Mouse (Mus musculus): ENCODE data around the gene Folr1. TPM values are rescaled to one million over a fixed set of nuclear protein-coding genes. Genes with fewer than 3 reads are reported as not detected.

The Folr1 gene
- polyA plus RNA-seq, 1 experiment from 2014 or later = 19.5 TPM

DNA sequence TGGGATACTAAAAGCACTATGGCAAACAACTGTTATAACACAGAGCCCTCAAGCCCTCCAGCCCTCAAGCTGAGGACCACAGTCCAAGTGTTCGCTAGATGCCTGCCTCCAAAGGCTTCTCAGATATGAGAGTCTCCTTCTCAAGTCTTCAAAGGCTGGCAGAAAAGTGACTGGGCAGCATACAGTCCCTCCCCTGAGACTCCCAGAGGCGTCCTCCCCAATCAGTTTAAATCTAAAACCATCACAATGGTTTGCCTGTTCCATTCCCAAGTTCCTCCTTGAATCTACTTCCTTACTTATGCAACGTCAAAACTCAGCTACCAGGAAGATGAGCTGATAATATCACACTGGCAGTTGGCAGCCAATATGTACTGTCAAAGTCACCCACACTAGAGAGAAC is 7.2 kb downstream of the Folr1 start, which contains the start of gene Anapc15:
Gene Anapc15 (plus strand): TSS at position 301 of the 400 bp plus-strand sequence.
- DNase-seq (ENCODE audit: low spot score) = no peak
- no peak within 1 kb of the TSS for H3K27ac ChIP-seq (replicated peaks)
- no peaks in the 10 kb centered on the region for H3K27me3 ChIP-seq (ENCODE audit: low read depth, poor library complexity, severe bottlenecking)
- WGBS = 84% methylated on average over 3 of the region's 3 CpGs
- H3K4me3 ChIP-seq = no peak within 1 kb of the TSS
- H3K9me3 ChIP-seq (replicated peaks) = no peaks in the 10 kb centered on the region
- H3K36me3 ChIP-seq = no peaks in the 10 kb centered on the region
- peaks cover 14% of the 10 kb centered on the region for H3K4me1 ChIP-seq

DNA sequence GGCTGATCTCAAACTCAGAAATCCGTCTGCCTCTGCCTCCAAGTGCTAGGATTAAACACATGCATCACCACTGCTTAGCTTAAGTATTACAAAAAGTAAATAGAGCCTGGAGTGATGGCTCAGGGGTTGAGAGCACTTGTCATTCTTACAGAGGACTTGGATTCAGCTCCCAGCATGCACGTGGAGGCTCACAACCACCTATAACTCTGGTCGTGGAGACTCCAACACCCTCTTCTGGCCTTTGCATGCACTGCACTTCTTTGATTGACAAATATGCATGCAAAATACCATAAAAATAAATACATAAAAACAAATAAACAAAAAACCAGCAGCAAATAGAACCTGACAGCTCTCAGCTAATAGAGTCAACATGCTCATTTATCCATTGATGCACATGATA is 8.3 kb downstream of the Folr1 start:
- Histone ChIP-seq H3K36me3 (no peaks in the 10 kb centered on the region), H3K27ac (replicated peaks) (no peak overlapping the region), H3K27me3 (ENCODE audit: low read depth, poor library complexity, severe bottlenecking) (no peaks in the 10 kb centered on the region), H3K4me1 (peaks cover 8% of the 10 kb centered on the region), H3K4me3 (no peak overlapping the region), H3K9me3 (replicated peaks) (no peaks in the 10 kb centered on the region)
- DNase-seq (ENCODE audit: low spot score) = no peak
- 78% methylated on average over 3 of the region's 3 CpGs for WGBS

DNA sequence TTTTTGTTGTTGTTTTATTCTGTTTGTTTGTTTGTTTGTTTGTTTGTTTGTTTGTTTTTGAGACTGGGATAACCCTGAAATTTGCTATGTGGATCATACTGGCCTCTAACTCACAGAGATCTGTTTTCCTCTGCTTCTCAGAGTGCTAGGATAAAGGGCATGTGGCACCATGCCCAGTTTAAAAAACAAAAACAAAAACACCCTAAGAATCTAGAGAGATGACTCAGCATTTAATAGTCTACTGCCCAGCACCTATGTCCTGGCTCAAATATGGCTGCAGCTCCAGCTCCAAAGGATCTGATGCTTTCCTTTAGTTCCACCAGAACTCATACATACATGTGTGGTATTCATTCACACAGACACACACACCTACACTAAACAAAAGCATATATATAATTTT is 9.6 kb downstream of the Folr1 start:
- Histone ChIP-seq H3K27me3 (ENCODE audit: low read depth, poor library complexity, severe bottlenecking) (no peaks in the 10 kb centered on the region), H3K9me3 (replicated peaks) (no peaks in the 10 kb centered on the region), H3K4me1 (no peaks in the 10 kb centered on the region), H3K27ac (replicated peaks) (no peak overlapping the region), H3K36me3 (no peaks in the 10 kb centered on the region), H3K4me3 (no peak overlapping the region)
- no peak for DNase-seq (ENCODE audit: low spot score)

DNA sequence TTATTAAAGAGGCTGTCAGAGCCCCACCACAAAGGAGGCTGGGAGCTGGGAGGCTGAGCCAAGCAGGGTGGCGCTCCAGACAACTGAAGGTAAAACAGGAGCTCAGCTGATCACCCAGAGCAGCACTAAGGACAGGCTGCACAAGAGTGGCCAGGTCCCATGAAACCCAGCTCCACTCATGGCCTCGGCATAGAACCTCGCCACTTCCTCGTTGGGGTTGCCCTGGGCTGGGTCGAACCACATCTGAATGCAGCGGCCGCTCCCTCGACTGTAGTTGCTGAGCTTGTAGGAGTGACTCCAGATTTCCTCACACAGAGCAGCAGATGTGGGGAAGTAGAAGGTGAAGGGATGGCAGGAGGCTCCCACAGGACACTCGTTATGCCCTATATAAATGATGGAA is 12.2 kb downstream of the Folr1 start:
- H3K9me3 ChIP-seq (replicated peaks) = no peaks in the 10 kb centered on the region
- H3K36me3 ChIP-seq = no peaks in the 10 kb centered on the region
- no peak for DNase-seq (ENCODE audit: low spot score)
- no peaks in the 10 kb centered on the region for H3K4me1 ChIP-seq
- no peak overlapping the region for H3K27ac ChIP-seq (replicated peaks)
- 93% methylated on average over 9 of the region's 9 CpGs for whole genome bisulfite sequencing
- H3K4me3 ChIP-seq = no peak overlapping the region
- H3K27me3 ChIP-seq (ENCODE audit: low read depth, poor library complexity, severe bottlenecking) = no peaks in the 10 kb centered on the region

DNA sequence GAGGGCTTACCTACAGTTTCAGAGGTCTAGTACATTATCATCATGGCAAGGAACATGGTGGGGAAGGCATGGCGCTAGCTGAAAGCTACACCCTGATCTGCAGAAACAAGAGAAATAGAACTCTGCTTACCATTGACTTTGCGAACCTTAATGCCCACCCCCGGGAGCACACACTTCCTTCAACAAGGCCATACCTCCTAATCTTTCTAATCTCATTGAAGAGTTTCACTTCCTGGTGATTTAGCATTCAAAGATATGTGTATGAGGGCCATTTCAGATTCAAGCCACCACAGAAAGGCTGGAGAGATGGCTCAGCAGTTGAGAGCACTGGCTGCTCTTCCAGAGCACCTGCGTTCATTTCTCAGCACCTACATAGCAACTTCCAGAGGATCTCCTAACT is 13.5 kb downstream of the Folr1 start, which contains the start of gene Folr2:
Gene Folr2 (minus strand): TSS at position 101 of the 400 bp plus-strand sequence.
- Histone ChIP-seq H3K27me3 (ENCODE audit: low read depth, poor library complexity, severe bottlenecking) (no peaks in the 10 kb centered on the region), H3K4me1 (no peaks in the 10 kb centered on the region), H3K9me3 (replicated peaks) (no peaks in the 10 kb centered on the region), H3K36me3 (no peaks in the 10 kb centered on the region), H3K27ac (replicated peaks) (no peak within 1 kb of the TSS), H3K4me3 (no peak within 1 kb of the TSS)
- WGBS = 92% methylated on average over 4 of the region's 4 CpGs
- no peak for DNase-seq (ENCODE audit: low spot score)

DNA sequence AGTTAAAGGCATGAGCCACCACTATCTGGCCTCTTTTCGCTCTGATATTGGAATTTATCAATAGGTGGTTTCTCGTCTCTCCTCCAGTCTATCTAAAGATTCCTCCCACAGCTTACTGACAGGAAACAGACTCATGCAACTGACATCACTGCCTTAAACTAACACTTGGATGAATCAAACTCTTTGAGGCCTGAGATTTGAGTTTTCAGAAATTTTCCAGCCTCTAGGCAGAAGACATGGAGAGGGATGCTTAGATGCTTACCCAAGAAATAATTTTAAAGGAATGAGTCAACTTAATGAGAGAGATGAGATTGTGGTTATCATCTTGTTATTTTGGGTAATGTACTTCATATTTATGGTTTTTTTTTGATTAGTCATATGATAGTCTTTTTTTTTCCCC is 16.8 kb downstream of the Folr1 start:
- 97% methylated on average over 2 of the region's 2 CpGs for WGBS
- Histone ChIP-seq H3K36me3 (no peaks in the 10 kb centered on the region), H3K27ac (replicated peaks) (no peak overlapping the region), H3K4me3 (no peak overlapping the region), H3K4me1 (no peaks in the 10 kb centered on the region), H3K9me3 (replicated peaks) (no peaks in the 10 kb centered on the region), H3K27me3 (ENCODE audit: low read depth, poor library complexity, severe bottlenecking) (no peaks in the 10 kb centered on the region)
- no peak for DNase-seq (ENCODE audit: low spot score)

DNA sequence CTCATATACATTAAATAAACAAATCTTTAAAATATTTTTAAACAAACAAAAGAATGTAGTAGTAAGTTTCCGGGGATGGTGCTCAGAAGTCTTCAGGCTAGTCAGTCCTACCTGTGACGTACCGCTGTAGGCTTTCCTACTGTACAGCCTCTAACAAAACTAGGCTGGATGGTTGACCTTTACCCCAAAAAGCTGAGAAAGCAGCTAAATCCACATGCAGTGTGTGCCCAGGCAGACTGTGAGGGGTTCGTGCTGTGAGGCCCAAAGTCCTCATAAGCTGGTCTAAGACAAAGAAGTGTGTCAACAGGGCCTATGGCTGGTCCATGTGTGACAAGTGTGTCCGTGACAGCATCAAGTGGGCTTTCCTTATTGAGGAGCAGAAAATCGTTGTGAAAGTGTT is 17.7 kb downstream of the Folr1 start:
- Histone ChIP-seq H3K27me3 (ENCODE audit: low read depth, poor library complexity, severe bottlenecking) (no peaks in the 10 kb centered on the region), H3K36me3 (no peaks in the 10 kb centered on the region), H3K9me3 (replicated peaks) (no peaks in the 10 kb centered on the region), H3K4me1 (no peaks in the 10 kb centered on the region), H3K4me3 (no peak overlapping the region), H3K27ac (replicated peaks) (no peak overlapping the region)
- no peak for DNase-seq (ENCODE audit: low spot score)
- 90% methylated on average over 6 of the region's 6 CpGs for WGBS

DNA sequence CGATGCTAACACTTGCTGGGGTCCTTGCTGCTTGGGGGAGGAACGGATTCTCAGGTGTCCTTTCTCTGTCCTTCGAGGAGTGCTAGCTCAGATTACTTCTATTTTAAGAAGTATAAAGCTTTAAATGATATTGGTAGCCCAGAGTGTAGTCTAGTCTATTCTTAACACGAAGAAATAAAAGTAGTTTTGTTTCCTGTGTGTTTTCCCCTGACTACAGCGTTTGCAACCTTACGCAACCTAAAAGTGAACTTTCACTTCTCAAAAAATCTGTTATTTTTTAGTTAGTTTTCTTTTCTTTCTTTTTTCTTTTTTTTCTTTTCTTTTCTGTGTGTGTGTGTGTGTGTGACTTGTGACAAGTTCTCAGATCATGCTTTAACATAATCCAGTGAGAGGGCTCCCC is 18.9 kb downstream of the Folr1 start:
- DNase-seq (ENCODE audit: low spot score) = no peak
- Histone ChIP-seq H3K4me1 (no peaks in the 10 kb centered on the region), H3K27me3 (ENCODE audit: low read depth, poor library complexity, severe bottlenecking) (no peaks in the 10 kb centered on the region), H3K9me3 (replicated peaks) (no peaks in the 10 kb centered on the region), H3K4me3 (no peak overlapping the region), H3K27ac (replicated peaks) (no peak overlapping the region), H3K36me3 (no peaks in the 10 kb centered on the region)
- WGBS = 86% methylated on average over 6 of the region's 6 CpGs

DNA sequence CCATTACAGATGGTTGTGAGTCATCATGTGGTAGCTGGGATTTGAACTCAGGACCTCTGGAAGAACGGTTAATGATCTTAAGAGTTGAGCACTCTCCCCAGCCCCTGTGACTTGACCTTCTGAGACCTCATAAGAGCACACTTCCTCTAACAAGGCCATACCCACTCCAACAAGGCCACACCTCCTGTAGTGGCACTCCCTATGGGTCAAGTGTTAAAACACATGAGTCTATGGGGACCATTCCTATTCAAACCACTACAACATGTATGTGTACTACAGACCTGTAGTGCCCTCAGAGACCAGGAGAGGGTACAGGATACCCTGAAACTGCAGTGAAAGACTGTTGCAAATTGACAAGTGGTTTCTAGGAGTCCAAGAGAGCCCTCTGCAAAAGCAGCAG is 22.7 kb downstream of the Folr1 start:
- Histone ChIP-seq H3K4me3 (no peak overlapping the region), H3K36me3 (no peaks in the 10 kb centered on the region), H3K27ac (replicated peaks) (no peak overlapping the region), H3K9me3 (replicated peaks) (no peaks in the 10 kb centered on the region), H3K4me1 (no peaks in the 10 kb centered on the region), H3K27me3 (ENCODE audit: low read depth, poor library complexity, severe bottlenecking) (no peaks in the 10 kb centered on the region)
- no peak for DNase-seq (ENCODE audit: low spot score)
- 97% methylated on average over 1 of the region's 1 CpGs for WGBS

DNA sequence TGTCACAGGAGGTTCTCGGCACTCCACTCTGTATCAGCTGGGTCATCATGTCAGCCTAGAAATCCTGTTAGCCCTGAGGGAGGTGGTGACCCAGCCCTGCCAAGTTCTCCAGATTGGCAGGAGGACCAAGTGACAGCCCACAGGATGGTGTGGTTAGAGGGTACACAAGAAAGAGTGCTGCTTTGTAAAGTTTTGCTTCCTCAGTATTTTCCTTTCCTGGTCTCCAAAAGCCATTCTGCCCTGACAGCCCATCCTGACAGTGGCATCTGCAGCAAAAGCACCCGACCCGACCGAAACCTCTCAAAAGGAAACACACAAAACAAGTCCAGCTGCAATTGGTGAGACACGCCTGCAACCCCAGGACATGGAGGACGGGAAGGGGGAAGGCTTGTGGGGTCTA is 26.4 kb downstream of the Folr1 start:
- H3K36me3 ChIP-seq = no peaks in the 10 kb centered on the region
- peaks cover under 1% of the 10 kb centered on the region; the same call in 1 of the 2 replicates for H3K4me1 ChIP-seq
- no peak overlapping the region for H3K27ac ChIP-seq (replicated peaks)
- no peak overlapping the region for H3K4me3 ChIP-seq
- WGBS = 85% methylated on average over 6 of the region's 6 CpGs
- DNase-seq (ENCODE audit: low spot score) = no peak
- H3K9me3 ChIP-seq (replicated peaks) = no peaks in the 10 kb centered on the region
- no peaks in the 10 kb centered on the region for H3K27me3 ChIP-seq (ENCODE audit: low read depth, poor library complexity, severe bottlenecking)

DNA sequence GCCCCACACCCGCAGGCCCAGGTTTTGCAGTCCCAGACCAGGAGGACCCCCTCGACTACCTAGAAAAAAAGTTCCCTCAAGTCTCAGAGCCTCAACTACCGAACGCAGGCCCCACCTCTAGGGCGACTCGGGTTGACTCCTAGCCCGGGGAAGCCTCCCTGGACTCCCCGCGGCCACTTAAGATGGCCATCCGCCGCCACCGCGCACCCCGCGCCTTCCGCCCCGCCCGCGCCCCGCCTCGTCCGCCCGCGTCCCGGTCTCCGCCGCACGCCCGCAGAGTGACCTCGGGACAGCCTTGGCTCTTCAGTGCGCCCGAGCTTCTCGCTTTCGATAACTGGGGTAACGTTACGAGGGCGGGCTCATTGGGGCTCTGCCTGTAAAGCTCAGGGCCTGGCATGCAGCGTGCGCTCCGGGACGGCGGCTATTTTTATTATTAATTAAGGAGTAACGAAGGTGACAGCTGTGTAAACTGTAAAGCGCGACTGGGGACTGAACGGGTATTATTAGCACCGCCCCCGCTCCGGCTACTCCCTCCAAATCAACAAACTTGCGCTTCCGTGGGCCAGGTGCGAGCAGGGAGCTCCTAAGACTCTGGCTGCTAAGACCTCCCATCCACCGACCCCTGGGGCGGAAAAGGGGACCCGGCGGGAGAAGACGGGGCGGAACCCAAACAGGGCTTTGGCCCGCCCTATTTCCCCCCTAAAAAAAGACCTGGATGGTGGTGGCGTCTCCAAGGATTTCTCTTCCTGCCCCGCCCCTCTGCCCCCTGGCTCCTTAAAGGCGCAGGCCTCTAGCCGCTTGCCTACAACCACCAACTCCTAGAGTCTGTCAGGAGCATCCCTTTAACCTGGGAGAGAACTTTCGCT is 32.7 kb downstream of the Folr1 start, which contains the start of gene Inppl1:
Gene Inppl1 (minus strand): TSS at position 624 of the 866 bp plus-strand sequence.
- under 1% methylated on average over 64 of the region's 64 CpGs for WGBS
- H3K4me1 ChIP-seq = peaks cover 50% of the 10 kb centered on the region

DNA sequence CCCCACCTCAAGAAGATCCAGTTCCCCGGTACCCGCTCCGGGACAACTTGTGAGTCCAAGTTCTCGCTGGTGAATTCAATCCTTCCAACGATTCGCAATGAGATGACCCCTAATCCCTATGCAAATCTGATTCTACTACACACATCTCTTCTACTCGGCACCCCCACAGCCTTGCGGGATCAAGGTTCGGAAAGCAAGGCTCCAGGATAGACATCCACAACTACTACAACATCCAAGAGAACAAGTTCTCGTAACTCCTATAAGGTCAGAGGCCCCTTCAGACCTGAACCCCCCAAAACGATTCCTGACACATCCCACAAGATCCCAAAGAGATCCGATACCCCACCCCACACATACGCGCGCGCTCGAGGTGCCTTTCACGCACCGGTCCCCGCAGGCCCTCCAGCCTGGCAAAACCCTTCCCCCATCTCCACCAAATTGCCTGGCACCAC is 33.4 kb downstream of the Folr1 start:
- no peaks in the 10 kb centered on the region for H3K9me3 ChIP-seq (replicated peaks)
- H3K4me3 ChIP-seq = peak overlapping the region; percentile 73
- peak overlapping the region; percentile 96 for H3K27ac ChIP-seq (replicated peaks)
- H3K36me3 ChIP-seq = peaks cover 27% of the 10 kb centered on the region
- H3K4me1 ChIP-seq = peaks cover 50% of the 10 kb centered on the region
- no peaks in the 10 kb centered on the region for H3K27me3 ChIP-seq (ENCODE audit: low read depth, poor library complexity, severe bottlenecking)
- DNase-seq (ENCODE audit: low spot score) = no peak
- WGBS = under 1% methylated on average over 20 of the region's 20 CpGs

More for the DNA sequence above, 32.7 kb downstream of the Folr1 start, which contains the start of gene Inppl1:
- Histone ChIP-seq H3K9me3 (replicated peaks) (no peaks in the 10 kb centered on the region), H3K27me3 (ENCODE audit: low read depth, poor library complexity, severe bottlenecking) (no peaks in the 10 kb centered on the region), H3K4me3 (peak within 1 kb of the TSS; percentile 73), H3K27ac (replicated peaks) (peak within 1 kb of the TSS; percentile 96), H3K36me3 (peaks cover 20% of the 10 kb centered on the region)
- peak; percentile 89 for DNase-seq (ENCODE audit: low spot score)
